Mouse (Mus musculus) testis, postnatal 10 days (tissue): ENCODE data around the gene Scand1.
A peak's percentile ranks its signal among the peaks of the same experiment; 100 is the strongest.

Experiments
- DNase-seq: peaks from one replicate; pipeline ENCODE4 v3.0.0; 2021; ENCODE audit warnings: low spot score

Scand1 gene

GRCm38 (mm10) chr2:156312297-156312897, at the start of gene Scand1, which contains the start of gene Cnbd2:
Gene Scand1 (minus strand): TSS chr2:156312704.
Gene Cnbd2 (plus strand): TSS chr2:156312299.
- peak; percentile 82 for DNase-seq

GRCm38 (mm10) chr2:156356031-156356430, 43.5 kb upstream of the Scand1 start:
- DNase-seq = no peak

- DNase-seq = no peak
Observed at GRCm38 (mm10) chr2:156353265-156353692, 40.8 kb upstream of the Scand1 start.

GRCm38 (mm10) chr2:156352413-156353165, 40.1 kb upstream of the Scand1 start:
- DNase-seq = no peak

- no peak for DNase-seq
Observed at GRCm38 (mm10) chr2:156351243-156351642, 38.7 kb upstream of the Scand1 start.

- no peak for DNase-seq
Observed at GRCm38 (mm10) chr2:156349286-156349848, 36.9 kb upstream of the Scand1 start.

- no peak for DNase-seq
Observed at GRCm38 (mm10) chr2:156348812-156349211, 36.3 kb upstream of the Scand1 start.

GRCm38 (mm10) chr2:156344775-156345532, 32.5 kb upstream of the Scand1 start:
- DNase-seq = no peak

GRCm38 (mm10) chr2:156340078-156340477, 27.6 kb upstream of the Scand1 start:
- no peak for DNase-seq

GRCm38 (mm10) chr2:156331446-156331965, 19.0 kb upstream of the Scand1 start:
- no peak for DNase-seq

GRCm38 (mm10) chr2:156330681-156331080, 18.2 kb upstream of the Scand1 start:
- DNase-seq = no peak

- peak; percentile 66 for DNase-seq
Observed at GRCm38 (mm10) chr2:156324681-156325080, 12.2 kb upstream of the Scand1 start.

- peak; percentile 53 for DNase-seq
Observed at GRCm38 (mm10) chr2:156324116-156324588, 11.6 kb upstream of the Scand1 start.

- no peak for DNase-seq
Observed at GRCm38 (mm10) chr2:156321538-156321937, 9.0 kb upstream of the Scand1 start.

GRCm38 (mm10) chr2:156318491-156318890, 6.0 kb upstream of the Scand1 start:
- no peak for DNase-seq

- DNase-seq = no peak
Observed at GRCm38 (mm10) chr2:156314811-156315210, 2.3 kb upstream of the Scand1 start.

- DNase-seq = no peak
Observed at GRCm38 (mm10) chr2:156313153-156313552, 649 bp upstream of the Scand1 start.

- peak; percentile 76 for DNase-seq
Observed at GRCm38 (mm10) chr2:156311841-156312291, 638 bp downstream of the Scand1 start.

- no peak for DNase-seq
Observed at GRCm38 (mm10) chr2:156311441-156311840, 1.1 kb downstream of the Scand1 start.

- DNase-seq = no peak
Observed at GRCm38 (mm10) chr2:156310945-156311344, 1.6 kb downstream of the Scand1 start.

- DNase-seq = no peak
Observed at GRCm38 (mm10) chr2:156310455-156310854, 2.0 kb downstream of the Scand1 start.

- no peak for DNase-seq
Observed at GRCm38 (mm10) chr2:156309948-156310347, 2.6 kb downstream of the Scand1 start.
